ENCODE assay signal across 16 mouse cellular contexts in genomic region chr6:48416486-48416885, GRCm38 (mm10). TPM values are rescaled to one million over a fixed set of nuclear protein-coding genes. Genes with fewer than 3 reads are reported as not detected.
"Had no signal": no experiment of that assay in that cellular context is flagged by ENCODE, and none has a peak within 500 bp of the region (broad histone marks: within the 10 kb centered on the region; RNA-seq: fewer than 3 reads in every experiment).

No protein-coding gene starts in this region.

- H3K36me3 ChIP-seq: liver, embryonic 15.5 days had no signal

- H3K27me3 ChIP-seq: liver, embryonic 15.5 days; neural tube, embryonic 12.5 days had no signal

- H3K4me3 ChIP-seq: limb, embryonic 10.5 days; liver, embryonic 15.5 days; neural tube, embryonic 12.5 days had no signal

- H3K4me1 ChIP-seq: liver, embryonic 15.5 days had no signal

- H3K9ac ChIP-seq: liver, embryonic 15.5 days; neural tube, embryonic 12.5 days had no signal

- ATAC-seq: hindbrain, embryonic 16.5 days; inflammation-experienced regulatory T-cells, adult 6 months; lung, postnatal 0 days had no signal

- H3K4me2 ChIP-seq: liver, embryonic 11.5 days; liver, embryonic 15.5 days; neural tube, embryonic 12.5 days had no signal

- H3K27ac ChIP-seq: limb, embryonic 10.5 days; liver, embryonic 15.5 days; neural tube, embryonic 12.5 days had no signal

- DNase-seq: lung, adult 2 months; lung, postnatal 36 days; midbrain, embryonic 14.5 days; right cerebral cortex, postnatal 4 days; spleen, adult 18-20 months; thymus, adult 18-20 months; thymus, postnatal 14 days had no signal

- H3K9me3 ChIP-seq: limb, embryonic 10.5 days; liver, embryonic 15.5 days; neural tube, embryonic 12.5 days had no signal

RNA-seq across cellular contexts. Expression of gene Sspo, which starts 31.5 kb away (rescaled TPM):
- total RNA-seq: megakaryocyte progenitor cell, adult 5-6 weeks; neutrophil, adult 5-6 weeks had no signal
